Comparison of ENCODE assay signal across 20 mouse cellular contexts in genomic region chr17:61495261-61495660, GRCm38 (mm10).
DNase-seq lines count a peak whose midpoint lies in the region; ATAC-seq and TF ChIP-seq lines count a peak whose summit lies in the region.
"Had no signal": no experiment of that assay in that cellular context is flagged by ENCODE, and none has a peak within 500 bp of the region (broad histone marks: within the 10 kb centered on the region; RNA-seq: fewer than 3 reads in every experiment).

No protein-coding gene starts in this region.

- no peak for ATAC-seq in heart, embryonic 12.5 days (ENCODE audit: insufficient number of reproducible peaks, low FRiP score)
- ATAC-seq in kidney, embryonic 16.5 days (ENCODE audit: low FRiP score, low TSS enrichment), result no peak
- ATAC-seq: forebrain, embryonic 13.5 days; forebrain, embryonic 15.5 days; forebrain, postnatal 0 days had no signal

- no peak overlapping the region for H3K4me3 ChIP-seq in C2C12 (ENCODE audit: insufficient read depth, poor library complexity, severe bottlenecking)
- no peak overlapping the region for H3K4me3 ChIP-seq in heart, embryonic 12.5 days
- H3K4me3 ChIP-seq in gastrocnemius, adult 2 months, result no peak overlapping the region
- no peak overlapping the region for H3K4me3 ChIP-seq in kidney, embryonic 16.5 days (ENCODE audit: low read length)
- H3K4me3 ChIP-seq: embryonic facial prominence, embryonic 10.5 days; embryonic facial prominence, embryonic 12.5 days; forebrain, embryonic 13.5 days; forebrain, embryonic 15.5 days had no signal

- no peaks in the 10 kb centered on the region for H3K36me3 ChIP-seq in C2C12 (ENCODE audit: control insufficient read depth, insufficient read depth)
- no peaks in the 10 kb centered on the region for H3K36me3 ChIP-seq in heart, embryonic 12.5 days
- H3K36me3 ChIP-seq in kidney, embryonic 16.5 days (ENCODE audit: insufficient read depth, low read length), result no peaks in the 10 kb centered on the region
- H3K36me3 ChIP-seq: embryonic facial prominence, embryonic 10.5 days; embryonic facial prominence, embryonic 12.5 days; forebrain, embryonic 15.5 days had no signal

- no peak overlapping the region for H3K4me2 ChIP-seq in heart, embryonic 12.5 days
- no peak overlapping the region for H3K4me2 ChIP-seq in kidney, embryonic 16.5 days (replicated peaks; ENCODE audit: low read depth, low read length)
- H3K4me2 ChIP-seq: embryonic facial prominence, embryonic 12.5 days; forebrain, embryonic 13.5 days; forebrain, embryonic 15.5 days had no signal

- intact Hi-C loops in gastrocnemius, adult 2 months (cut with DNase I), result no loop called here

- peaks cover 3% of the 10 kb centered on the region; the same call in 1 of the 2 replicates for H3K9me3 ChIP-seq in heart, embryonic 12.5 days (replicated peaks)
- no peaks in the 10 kb centered on the region for H3K9me3 ChIP-seq in kidney, embryonic 16.5 days (ENCODE audit: low read length)
- H3K9me3 ChIP-seq: embryonic facial prominence, embryonic 10.5 days; embryonic facial prominence, embryonic 12.5 days; forebrain, embryonic 13.5 days; forebrain, embryonic 15.5 days had no signal

- no peaks in the 10 kb centered on the region for H3K79me3 ChIP-seq in C2C12 (ENCODE audit: low read depth)

- no peak for TF ChIP-seq CTCF in C2C12 (IDR thresholded peaks at IDR 0.05; ENCODE audit: control insufficient read depth, insufficient read depth, insufficient read length)
- TF ChIP-seq CTCF in gastrocnemius, adult 2 months (IDR thresholded peaks at IDR 0.05), result no peak

- H3K9ac ChIP-seq in heart, embryonic 12.5 days, result no peak overlapping the region
- no peak overlapping the region for H3K9ac ChIP-seq in kidney, embryonic 16.5 days (replicated peaks; ENCODE audit: low read length)
- H3K9ac ChIP-seq: embryonic facial prominence, embryonic 12.5 days; forebrain, embryonic 13.5 days; forebrain, embryonic 15.5 days; forebrain, postnatal 0 days had no signal

- H3ac ChIP-seq in C2C12 (ENCODE audit: control insufficient read depth, insufficient read length, low read depth), result no peak overlapping the region

- 70% methylated on average over 3 of the region's 3 CpGs for WGBS in heart, embryonic 12.5 days
- 52% methylated on average over 3 of the region's 3 CpGs for WGBS in kidney, embryonic 16.5 days

- H3K27me3 ChIP-seq in C2C12 (ENCODE audit: control insufficient read depth, insufficient read depth, insufficient read length), result no peaks in the 10 kb centered on the region
- no peaks in the 10 kb centered on the region for H3K27me3 ChIP-seq in heart, embryonic 12.5 days (replicated peaks)
- no peaks in the 10 kb centered on the region for H3K27me3 ChIP-seq in kidney, embryonic 16.5 days (ENCODE audit: insufficient read depth, low read length)
- H3K27me3 ChIP-seq: embryonic facial prominence, embryonic 12.5 days; forebrain, embryonic 13.5 days; forebrain, embryonic 15.5 days had no signal

- H3K27ac ChIP-seq in heart, embryonic 12.5 days (ENCODE audit: poor library complexity, severe bottlenecking), result no peak overlapping the region
- no peak overlapping the region for H3K27ac ChIP-seq in gastrocnemius, adult 2 months
- H3K27ac ChIP-seq in kidney, embryonic 16.5 days (ENCODE audit: low read length), result no peak overlapping the region
- H3K27ac ChIP-seq: embryonic facial prominence, embryonic 10.5 days; embryonic facial prominence, embryonic 12.5 days; forebrain, embryonic 13.5 days; forebrain, embryonic 15.5 days had no signal

- H3K4me1 ChIP-seq in heart, embryonic 12.5 days (replicated peaks), result no peaks in the 10 kb centered on the region
- no peaks in the 10 kb centered on the region for H3K4me1 ChIP-seq in kidney, embryonic 16.5 days (ENCODE audit: insufficient read depth, low read length)
- H3K4me1 ChIP-seq: embryonic facial prominence, embryonic 10.5 days; embryonic facial prominence, embryonic 12.5 days; forebrain, embryonic 13.5 days; forebrain, embryonic 15.5 days had no signal

- DNase-seq in 3T3-L1 (ENCODE audit: low read depth, low spot score), result peak; percentile 85
- peak; percentile 2 for DNase-seq in brain, adult 2 months (ENCODE audit: low read depth, low spot score)
- no peak for DNase-seq in gastrocnemius, adult 2 months
- DNase-seq: adrenal gland, adult 8-10 months; adrenal gland, postnatal 14 days; adrenal gland, postnatal 36 days; B cell, adult 2 months; cerebellum, adult 11 months; cerebellum, adult 18-20 months; cerebellum, adult 9-10 months; cerebellum, postnatal 10 days; cerebellum, postnatal 25 days; forebrain, postnatal 0 days had no signal

- no peaks in the 10 kb centered on the region for H3K79me2 ChIP-seq in C2C12 (ENCODE audit: control insufficient read depth, insufficient read depth)

TF ChIP-seq in C2C12, 6 proteins besides CTCF, POLR2A, EP300 and RAD21:
- TF ChIP-seq CEBPB (IDR thresholded peaks at IDR 0.05; ENCODE audit: low read depth) (peak; percentile 6), USF1 (IDR thresholded peaks at IDR 0.05; ENCODE audit: low read depth) (no peak)
